Mouse (Mus musculus) gastrocnemius, adult 18-20 months (tissue): Measurements from ENCODE around the gene Cldn34b3. TPM values are rescaled to one million over a fixed set of nuclear protein-coding genes. Genes with fewer than 3 reads are reported as not detected.
"Not testable (repeated sequence)": the region's sequence is repeated elsewhere in the genome, so short reads cannot be mapped to it uniquely, and the experiment has no call there.

Experiments used
- DNase-seq: peaks from one replicate; pipeline ENCODE4 v3.0.0; 2021; ENCODE audit warnings: low spot score
- long read RNA-seq, 2 experiments: library from polyadenylated mRNA; stranded (forward); transcript quantifications; one replicate each; pipeline ENCODE4 v2.0.0; 2021
- total RNA-seq, 2 experiments: library from RNA; stranded (reverse); gene quantifications; 2 replicates each; pipeline ENCODE4 v1.2.3; 2021

Cldn34b3 gene
- not detected for total RNA-seq
- long read RNA-seq, experiment 1 = 0 reads
- long read RNA-seq, experiment 2 = 0 reads

- DNase-seq = not testable (repeated sequence)
Measured at GRCm38 (mm10) chrX:76264004-76264403, at the start of gene Cldn34b3. Gene Cldn34b3, plus strand, starts transcription at chrX:76264304.

Other genes with a start within 250 kb of the Cldn34b3 start
- not detected for gene Cldn34b4, start 129.0 kb downstream of the Cldn34b3 start, total RNA-seq